14 mouse cellular contexts compared by ENCODE assay signal in genomic region chr7:101170482-101170881, GRCm38 (mm10).
DNase-seq lines count a peak whose midpoint lies in the region; ATAC-seq and TF ChIP-seq lines count a peak whose summit lies in the region.
"Had no signal": no experiment of that assay in that cellular context is flagged by ENCODE, and none has a peak within 500 bp of the region (broad histone marks: within the 10 kb centered on the region; RNA-seq: fewer than 3 reads in every experiment).

No protein-coding gene starts in this region.

- no peak for TF ChIP-seq EP300 in lung, postnatal 0 days (IDR thresholded peaks at IDR 0.05)

- H3K4me2 ChIP-seq in heart, embryonic 12.5 days: no peak overlapping the region
- no peak overlapping the region for H3K4me2 ChIP-seq in lung, postnatal 0 days (replicated peaks; ENCODE audit: low read depth, low read length)
- no peak overlapping the region for H3K4me2 ChIP-seq in neural tube, embryonic 15.5 days
- H3K4me2 ChIP-seq: embryonic facial prominence, embryonic 15.5 days; forebrain, embryonic 15.5 days; liver, embryonic 12.5 days; stomach, embryonic 15.5 days had no signal

- H3K9me3 ChIP-seq in heart, embryonic 12.5 days (replicated peaks): no peaks in the 10 kb centered on the region
- H3K9me3 ChIP-seq in lung, postnatal 0 days (ENCODE audit: low read length): no peaks in the 10 kb centered on the region
- no peaks in the 10 kb centered on the region for H3K9me3 ChIP-seq in neural tube, embryonic 15.5 days (replicated peaks)
- H3K9me3 ChIP-seq: embryonic facial prominence, embryonic 15.5 days; forebrain, embryonic 15.5 days; liver, embryonic 12.5 days; stomach, embryonic 15.5 days had no signal

- peak; percentile 93 for DNase-seq in heart, adult 11 months
- DNase-seq in kidney, postnatal 4 days: peak; percentile 17 to 21
- DNase-seq in kidney, adult 11 months: no peak
- DNase-seq in embryo, embryonic 10.5 days (ENCODE audit: low spot score): peak; percentile 49
- DNase-seq in lung, postnatal 0 days (ENCODE audit: low spot score): peak; percentile 66
- DNase-seq in thymus, postnatal 4 days: no peak
- DNase-seq: cerebellum, adult 9-10 months; thymus, postnatal 14 days had no signal

- TF ChIP-seq CTCF in lung, postnatal 0 days (IDR thresholded peaks at IDR 0.05): no peak

- no peaks in the 10 kb centered on the region for H3K36me3 ChIP-seq in heart, embryonic 12.5 days
- H3K36me3 ChIP-seq in lung, postnatal 0 days (ENCODE audit: insufficient read depth, low read length): no peaks in the 10 kb centered on the region
- H3K36me3 ChIP-seq in neural tube, embryonic 15.5 days: no peaks in the 10 kb centered on the region
- H3K36me3 ChIP-seq: embryonic facial prominence, embryonic 15.5 days; forebrain, embryonic 15.5 days; liver, embryonic 12.5 days; stomach, embryonic 15.5 days had no signal

- peaks cover 9% of the 10 kb centered on the region for H3K4me1 ChIP-seq in heart, embryonic 12.5 days (replicated peaks)
- no peaks in the 10 kb centered on the region for H3K4me1 ChIP-seq in lung, postnatal 0 days (ENCODE audit: insufficient read depth, low read depth, low read length)
- H3K4me1 ChIP-seq in neural tube, embryonic 15.5 days: no peaks in the 10 kb centered on the region
- H3K4me1 ChIP-seq: embryonic facial prominence, embryonic 15.5 days had no signal

- no peak overlapping the region for H3K4me3 ChIP-seq in heart, embryonic 12.5 days
- H3K4me3 ChIP-seq in lung, postnatal 0 days (ENCODE audit: low read depth, low read length): no peak overlapping the region
- no peak overlapping the region for H3K4me3 ChIP-seq in neural tube, embryonic 15.5 days (replicated peaks)
- H3K4me3 ChIP-seq: embryonic facial prominence, embryonic 15.5 days; forebrain, embryonic 15.5 days; liver, embryonic 12.5 days; stomach, embryonic 15.5 days had no signal

- no peak overlapping the region for H3K27ac ChIP-seq in heart, embryonic 12.5 days (ENCODE audit: poor library complexity, severe bottlenecking)
- no peak overlapping the region for H3K27ac ChIP-seq in lung, postnatal 0 days (ENCODE audit: low read length)
- H3K27ac ChIP-seq in neural tube, embryonic 15.5 days (replicated peaks): no peak overlapping the region
- H3K27ac ChIP-seq: embryonic facial prominence, embryonic 15.5 days; forebrain, embryonic 15.5 days; liver, embryonic 12.5 days; stomach, embryonic 15.5 days had no signal

- H3K9ac ChIP-seq in heart, embryonic 12.5 days: no peak overlapping the region
- H3K9ac ChIP-seq in lung, postnatal 0 days (replicated peaks; ENCODE audit: low read depth): no peak overlapping the region
- no peak overlapping the region for H3K9ac ChIP-seq in neural tube, embryonic 15.5 days (replicated peaks)
- H3K9ac ChIP-seq: embryonic facial prominence, embryonic 15.5 days; forebrain, embryonic 15.5 days; liver, embryonic 12.5 days; stomach, embryonic 15.5 days had no signal

- no peak for ATAC-seq in heart, embryonic 12.5 days (ENCODE audit: insufficient number of reproducible peaks, low FRiP score)
- ATAC-seq in lung, postnatal 0 days: no peak
- no peak for ATAC-seq in neural tube, embryonic 15.5 days (ENCODE audit: low FRiP score)
- ATAC-seq: forebrain, embryonic 15.5 days; liver, embryonic 12.5 days had no signal

- no peaks in the 10 kb centered on the region for H3K27me3 ChIP-seq in heart, embryonic 12.5 days (replicated peaks)
- no peaks in the 10 kb centered on the region for H3K27me3 ChIP-seq in lung, postnatal 0 days (replicated peaks; ENCODE audit: insufficient read depth, low read length)
- no peaks in the 10 kb centered on the region for H3K27me3 ChIP-seq in neural tube, embryonic 15.5 days (replicated peaks)
- H3K27me3 ChIP-seq: embryonic facial prominence, embryonic 15.5 days; forebrain, embryonic 15.5 days; liver, embryonic 12.5 days; stomach, embryonic 15.5 days had no signal

- 20% methylated on average over 3 of the region's 3 CpGs for WGBS in heart, embryonic 12.5 days
- WGBS in lung, postnatal 0 days: 44% methylated on average over 3 of the region's 3 CpGs
- WGBS in neural tube, embryonic 15.5 days: 54% methylated on average over 3 of the region's 3 CpGs

Comparison
In these comparisons a context has a peak if more than half of its experiments do, and no peak if none do; other contexts are left out.
1. DNase-seq: peak in heart, adult 11 months (single experiment), kidney, postnatal 4 days (2 of 2), embryo, embryonic 10.5 days (single experiment) and lung, postnatal 0 days (single experiment); none in kidney, adult 11 months (single experiment) and thymus, postnatal 4 days (single experiment).